Mouse (Mus musculus) G1E-ER4 (cell line): ENCODE results near the gene Ugt1a10. TPM values are rescaled to one million over a fixed set of nuclear protein-coding genes. Genes with fewer than 3 reads are reported as not detected.

Source experiments
- GATA1 ChIP-seq: IDR thresholded peaks from one replicate; pipeline ENCODE4 v1.8.0; 2012; ENCODE audit warnings: low read length, inconsistent platforms
- polyA plus RNA-seq: library from polyadenylated mRNA; stranded (reverse); fragments of >175 nt; gene quantifications from 2 replicates; pipeline ENCODE4 v1.2.3, GENCODE M21; 2012

The Ugt1a10 gene
- not detected in 2 replicates for polyA plus RNA-seq

DNA sequence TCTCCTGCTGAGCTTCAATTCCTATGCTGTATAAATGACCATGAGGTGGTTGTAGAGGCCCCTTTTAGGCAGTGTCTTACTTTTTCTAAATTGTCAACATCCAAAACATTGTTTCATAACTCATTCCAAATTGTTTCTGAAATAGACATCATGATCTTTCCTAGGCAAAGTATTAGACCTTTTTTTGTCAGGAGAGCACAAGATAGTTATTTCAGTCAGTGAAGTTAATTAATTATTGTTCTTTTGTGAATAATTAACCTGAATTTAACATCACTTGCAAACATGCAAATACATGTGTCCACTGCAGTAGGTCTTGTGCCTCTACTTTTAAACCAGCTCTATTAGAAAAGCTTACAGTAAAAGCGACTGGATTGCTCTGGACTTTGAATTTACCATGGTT is at the start of gene Ugt1a10:
TSS of gene Ugt1a10 (plus strand) at position 301 of the 400 bp plus-strand sequence.
- no peak for TF ChIP-seq GATA1

- TF ChIP-seq GATA1, result no peak
Measured at GRCm38 (mm10) chr1:88007692-88008210, 47.4 kb upstream of the Ugt1a10 start.

DNA sequence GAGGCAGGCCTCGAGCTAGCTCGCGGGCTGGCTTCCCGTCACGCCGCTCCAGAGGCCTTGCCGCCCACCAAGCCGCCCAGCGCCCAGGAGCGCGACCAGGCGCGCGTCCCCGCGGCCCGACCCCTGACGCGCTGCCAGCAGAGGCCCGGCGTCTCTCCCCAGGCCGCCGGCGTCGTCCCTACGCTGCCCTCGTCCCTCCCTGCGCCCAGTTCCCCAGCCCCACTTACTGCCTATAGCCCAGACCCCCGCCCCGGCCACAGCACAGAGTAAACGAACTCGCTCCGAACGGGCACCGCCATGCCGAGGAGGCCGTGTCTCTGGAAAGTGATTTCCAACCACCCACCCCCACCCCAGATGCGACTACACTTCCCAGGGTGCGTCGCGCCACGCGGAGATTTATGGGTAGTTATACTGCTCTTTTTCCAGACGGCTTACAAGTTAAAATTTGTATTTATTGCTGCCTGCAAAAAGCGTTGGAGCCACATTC is 46.9 kb upstream of the Ugt1a10 start, which contains the start of gene Usp40:
TSS of gene Usp40 (minus strand) at position 341 of the 487 bp plus-strand sequence.
- no peak for TF ChIP-seq GATA1

DNA sequence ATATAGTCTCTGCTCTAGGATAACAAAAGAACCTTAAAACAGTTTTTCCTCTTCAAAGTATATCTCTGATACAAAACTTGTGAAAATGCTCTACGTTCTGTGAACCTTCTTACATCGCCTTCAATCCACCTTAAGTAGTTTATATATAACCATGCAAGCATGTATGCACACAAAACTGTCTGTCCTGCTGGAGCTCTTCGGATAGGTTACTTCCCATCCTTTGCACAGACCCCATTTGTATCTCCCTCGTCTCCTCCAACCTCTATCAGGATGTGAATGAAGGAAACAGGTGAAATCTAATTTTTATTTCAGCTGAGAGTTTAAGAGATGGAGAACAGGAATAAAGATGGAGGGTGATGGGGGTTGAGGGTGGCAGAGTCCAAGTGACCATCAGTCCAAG is 46.5 kb upstream of the Ugt1a10 start:
- TF ChIP-seq GATA1, result no peak

GRCm38 (mm10) chr1:88009521-88009920 is 45.7 kb upstream of the Ugt1a10 start:
- no peak for TF ChIP-seq GATA1

GRCm38 (mm10) chr1:88013726-88014125 is 41.5 kb upstream of the Ugt1a10 start:
- no peak for TF ChIP-seq GATA1

- TF ChIP-seq GATA1, result no peak
Measured at GRCm38 (mm10) chr1:88014194-88014593, 41.0 kb upstream of the Ugt1a10 start.

GRCm38 (mm10) chr1:88014671-88015070 is 40.5 kb upstream of the Ugt1a10 start:
- no peak for TF ChIP-seq GATA1

DNA sequence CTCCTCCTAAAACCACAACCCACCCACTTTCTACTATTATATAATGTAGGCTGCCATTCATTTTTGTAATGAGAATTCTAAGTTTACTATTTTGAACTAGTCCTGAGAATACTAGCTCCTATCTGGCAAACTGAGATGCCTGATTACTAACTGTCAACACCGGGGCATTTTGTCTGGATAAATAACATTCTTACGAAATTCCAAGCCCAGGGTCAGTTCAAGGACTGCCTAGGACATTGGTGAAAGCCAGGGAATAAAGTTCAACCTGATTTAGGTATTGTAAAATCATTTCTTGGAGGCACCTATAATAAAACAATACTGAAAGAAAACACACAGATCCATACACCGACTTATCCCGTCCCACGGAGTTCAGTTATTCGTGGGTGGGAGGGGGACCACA is 39.8 kb upstream of the Ugt1a10 start:
- no peak for TF ChIP-seq GATA1

- no peak for TF ChIP-seq GATA1
Measured at GRCm38 (mm10) chr1:88070495-88070894, 15.3 kb downstream of the Ugt1a10 start, which contains the start of gene Ugt1a9. Gene Ugt1a9 (plus strand): TSS chr1:88070800.

DNA sequence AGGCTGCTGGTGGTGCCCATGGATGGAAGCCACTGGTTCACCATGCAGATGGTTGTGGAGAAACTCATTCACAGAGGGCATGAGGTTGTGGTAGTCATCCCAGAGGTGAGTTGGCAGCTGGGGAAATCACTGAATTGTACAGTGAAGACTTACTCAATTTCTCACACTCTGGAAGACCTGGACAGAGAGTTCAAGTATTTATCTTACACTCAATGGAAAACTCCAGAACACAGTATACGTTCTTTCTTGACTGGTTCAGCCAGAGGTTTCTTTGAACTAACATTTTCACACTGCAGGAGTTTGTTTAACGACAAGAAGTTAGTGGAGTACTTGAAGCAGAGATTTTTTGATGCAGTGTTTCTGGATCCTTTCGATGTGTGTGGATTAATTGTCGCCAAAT is 15.7 kb downstream of the Ugt1a10 start:
- TF ChIP-seq GATA1, result no peak

GRCm38 (mm10) chr1:88074471-88074870 is 19.3 kb downstream of the Ugt1a10 start:
- TF ChIP-seq GATA1, result no peak

DNA sequence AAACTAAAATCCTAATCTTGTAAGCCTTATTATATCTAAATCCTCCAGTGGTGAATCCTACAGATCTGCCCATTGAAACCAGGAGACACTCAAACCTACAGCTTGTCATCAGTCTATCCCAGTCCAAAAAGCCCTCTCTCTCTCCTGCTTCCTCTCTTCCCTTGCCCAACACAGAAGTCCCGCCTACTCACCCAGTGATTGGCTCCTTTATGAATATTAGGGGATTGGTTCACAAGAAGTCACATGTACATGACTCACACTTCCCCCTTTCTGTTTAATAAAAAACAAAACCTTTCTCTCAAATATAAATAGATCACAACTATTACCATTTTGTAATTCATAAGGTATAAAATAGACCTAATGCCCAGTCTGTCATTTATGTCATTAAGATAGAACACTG is 21.9 kb downstream of the Ugt1a10 start:
- TF ChIP-seq GATA1, result no peak

GRCm38 (mm10) chr1:88081670-88082069 is 26.5 kb downstream of the Ugt1a10 start:
- no peak for TF ChIP-seq GATA1

DNA sequence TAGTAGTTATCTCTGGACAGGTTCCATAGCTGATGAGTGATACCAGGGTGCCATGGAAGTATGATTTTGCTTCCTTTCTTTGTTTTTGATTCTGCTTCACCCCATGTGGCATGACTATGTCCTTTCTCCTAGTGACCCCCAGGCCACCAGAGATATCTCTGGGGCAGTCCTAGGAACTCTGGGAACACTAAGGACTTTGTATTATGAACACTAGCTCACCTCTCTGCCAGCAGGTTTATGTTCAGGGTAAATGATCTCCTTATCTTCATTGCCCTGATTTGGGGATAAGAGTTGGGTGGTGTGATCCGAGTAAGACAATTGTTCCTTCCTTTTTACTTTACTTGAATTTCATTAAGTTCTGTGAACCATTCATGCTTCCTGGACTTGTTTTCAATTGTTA is 30.9 kb downstream of the Ugt1a10 start:
- no peak for TF ChIP-seq GATA1

DNA sequence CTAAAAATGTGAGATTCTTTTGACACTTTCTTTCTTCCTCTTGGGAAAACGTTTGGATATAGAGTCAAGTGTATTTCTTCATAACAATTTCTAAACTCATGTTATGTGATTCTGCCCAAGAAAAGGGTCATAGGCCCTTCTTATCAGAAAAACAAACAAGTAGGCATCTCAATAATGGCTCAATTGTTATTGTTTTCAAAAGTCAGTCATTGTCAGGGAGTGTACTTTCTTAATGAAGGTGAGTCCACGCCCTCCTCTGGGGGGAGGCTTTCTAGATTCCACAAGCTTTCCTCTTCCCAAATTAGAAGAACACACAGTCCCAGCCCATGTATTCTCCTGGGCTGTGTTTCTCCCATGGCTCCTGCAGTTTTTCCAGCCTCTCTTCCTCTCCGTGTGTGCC is 32.3 kb downstream of the Ugt1a10 start, which contains the start of gene Ugt1a8:
TSS of gene Ugt1a8 (plus strand) at position 301 of the 400 bp plus-strand sequence.
- TF ChIP-seq GATA1, result no peak

- TF ChIP-seq GATA1, result no peak
Measured at GRCm38 (mm10) chr1:88092341-88092740, 37.2 kb downstream of the Ugt1a10 start.
